Mouse (Mus musculus): ENCODE measurements around the gene Ddit4l.
"Not testable (repeated sequence)": the region's sequence is repeated elsewhere in the genome, so short reads cannot be mapped to it uniquely, and the experiment has no call there.

Gene Ddit4l

DNA sequence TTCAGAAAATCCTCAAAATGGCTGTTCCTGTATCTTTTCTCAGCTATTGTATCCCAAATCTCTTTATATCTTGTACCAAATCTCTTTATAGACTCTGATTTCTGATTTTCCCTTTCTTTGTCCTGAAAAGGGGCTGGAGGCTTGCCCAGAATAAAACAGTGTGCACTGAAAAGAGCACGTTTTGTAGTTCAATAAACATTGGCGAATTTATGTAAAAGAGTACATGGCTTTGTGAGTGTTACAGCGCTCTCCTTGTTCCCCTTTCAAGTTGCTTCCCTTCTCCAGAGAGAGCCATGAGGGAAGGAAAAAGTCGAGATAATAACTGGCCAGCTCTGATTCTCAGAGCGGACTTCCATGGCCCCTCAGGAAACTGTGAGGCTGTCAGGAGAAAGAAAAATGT, 27.7 kb downstream of the Ddit4l start:
- DNase-seq: no peak

DNA sequence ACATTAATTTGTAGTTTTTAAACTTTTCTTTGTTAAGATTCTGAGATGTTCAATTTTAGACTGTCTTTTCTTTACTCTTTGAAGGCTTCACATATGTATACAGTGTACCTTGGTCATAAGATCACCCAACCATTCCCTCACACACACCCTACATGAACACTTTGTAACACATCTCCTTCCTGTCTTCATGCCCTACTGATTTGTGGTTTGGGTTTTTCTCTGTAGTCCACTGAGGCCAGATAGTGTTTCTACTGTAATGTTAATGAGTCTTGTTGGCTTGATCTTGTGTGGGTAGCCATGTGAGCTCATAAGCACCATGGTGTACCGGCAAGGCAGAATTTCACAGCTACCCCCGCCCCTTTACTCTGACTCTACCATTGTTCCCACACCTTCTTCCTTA, 31.4 kb downstream of the Ddit4l start:
- DNase-seq: no peak

- not testable (repeated sequence) for DNase-seq
These were observed 49.8 kb downstream of the Ddit4l start, which contains the start of gene Gm21962 for GRCm38 (mm10) chr3:137671224-137671623. Gene Gm21962 (plus strand): TSS chr3:137671524.

All from thymus, postnatal 25 days (tissue).